Mouse (Mus musculus) heart, embryonic 13.5 days (tissue): ENCODE results near the gene Birc6. TPM values are rescaled to one million over a fixed set of nuclear protein-coding genes. Genes with fewer than 3 reads are reported as not detected.

ENCODE experiments used
- ATAC-seq: fragments of 200-750 bp; cut with Nextera tagmentation; 2 replicates; pipeline ENCODE4 v1.8.0; 2017; ENCODE audit warnings: moderate TSS enrichment; ENCODE audit not compliant: insufficient number of reproducible peaks, low FRiP score, low TSS enrichment; ENCODE audit errors: extremely low read depth
- H3K27ac ChIP-seq: fragments of 300-500 bp; sonication (generic); replicated peaks from 2 replicates; pipeline ENCODE4 v1.5.1; 2015; ENCODE audit warnings: moderate library complexity, mild to moderate bottlenecking, inconsistent platforms
- H3K27me3 ChIP-seq: fragments of 300-500 bp; sonication (generic); replicated peaks from 2 replicates; pipeline ENCODE4 v1.6.1; 2015; ENCODE audit warnings: mild to moderate bottlenecking, inconsistent platforms
- H3K36me3 ChIP-seq: fragments of 300-500 bp; sonication (generic); 2 replicates; pipeline ENCODE4 v1.6.1; 2015; ENCODE audit warnings: mild to moderate bottlenecking, inconsistent platforms
- H3K4me1 ChIP-seq: fragments of 300-500 bp; sonication (generic); 2 replicates; pipeline ENCODE4 v1.6.1; 2015; ENCODE audit warnings: inconsistent platforms
- H3K4me2 ChIP-seq: fragments of 300-500 bp; sonication (generic); 2 replicates; pipeline ENCODE4 v1.6.1; 2015; ENCODE audit warnings: inconsistent platforms, mild to moderate bottlenecking, moderate library complexity
- H3K4me3 ChIP-seq: fragments of 300-500 bp; sonication (generic); 2 replicates; pipeline ENCODE4 v1.5.1; 2015; ENCODE audit warnings: moderate library complexity, mild to moderate bottlenecking, inconsistent platforms
- H3K9ac ChIP-seq: fragments of 300-500 bp; sonication (generic); 2 replicates; pipeline ENCODE4 v1.6.1; 2015; ENCODE audit warnings: inconsistent platforms, mild to moderate bottlenecking, moderate library complexity
- H3K9me3 ChIP-seq: fragments of 300-500 bp; sonication (generic); 2 replicates; pipeline ENCODE4 v1.6.1; 2016; ENCODE audit warnings: inconsistent platforms
- WGBS: fragments of 180-500 bp; shearing (Covaris S2); methylation state at CpG from one replicate; pipeline ENCODE4 v1.1.7; 2015; ENCODE audit warnings: mixed read lengths; 5-methylcytosine and 5-hydroxymethylcytosine counted together
- polyA plus RNA-seq: library from polyadenylated mRNA; unstranded; fragments of >200 nt; fragmentation: Nextera tagmentation; extraction: Ambion mirVana; gene quantifications from 2 replicates; pipeline ENCODE4 v1.2.1, GENCODE M21; 2015

Birc6 gene
- polyA plus RNA-seq, result 51.9 and 58.8 TPM in 2 replicates

GRCm38 (mm10) chr17:74527729-74528607 lies at the start of gene Birc6:
TSS of gene Birc6 (plus strand) at chr17:74528295.
- Histone ChIP-seq H3K4me2 (peak within 1 kb of the TSS; percentile 85), H3K9ac (peak within 1 kb of the TSS; percentile 90), H3K27me3 (no peaks in the 10 kb centered on the region), H3K4me1 (peaks cover 26% of the 10 kb centered on the region), H3K4me3 (peak within 1 kb of the TSS; percentile 99), H3K9me3 (no peaks in the 10 kb centered on the region), H3K27ac (peak within 1 kb of the TSS; percentile 99), H3K36me3 (no peaks in the 10 kb centered on the region)
- WGBS, result under 1% methylated on average over 71 of the region's 71 CpGs
- ATAC-seq, result peak; percentile 98

GRCm38 (mm10) chr17:74480361-74481069 lies 47.6 kb upstream of the Birc6 start:
- Histone ChIP-seq H3K9ac (no peak overlapping the region), H3K4me2 (no peak overlapping the region), H3K27me3 (no peaks in the 10 kb centered on the region; the same call in 1 of the 2 replicates), H3K27ac (no peak overlapping the region), H3K36me3 (no peaks in the 10 kb centered on the region), H3K4me1 (no peaks in the 10 kb centered on the region), H3K4me3 (no peak overlapping the region), H3K9me3 (no peaks in the 10 kb centered on the region)
- WGBS, result 77% methylated on average over 14 of the region's 14 CpGs
- ATAC-seq, result no peak

GRCm38 (mm10) chr17:74489024-74489900 lies 38.8 kb upstream of the Birc6 start, which contains the start of gene Yipf4:
TSS of gene Yipf4 (plus strand) at chr17:74489493.
- H3K9ac ChIP-seq, result peak within 1 kb of the TSS; percentile 97
- peak within 1 kb of the TSS; percentile 99 for H3K4me3 ChIP-seq
- peaks cover 6% of the 10 kb centered on the region for H3K27me3 ChIP-seq
- ATAC-seq, result peak; percentile 98
- no peaks in the 10 kb centered on the region for H3K9me3 ChIP-seq
- H3K4me2 ChIP-seq, result peak within 1 kb of the TSS; percentile 68
- 4% methylated on average over 58 of the region's 58 CpGs for WGBS
- peaks cover 27% of the 10 kb centered on the region for H3K36me3 ChIP-seq
- peaks cover 10% of the 10 kb centered on the region for H3K4me1 ChIP-seq
- peak within 1 kb of the TSS; percentile 93 for H3K27ac ChIP-seq

- H3K9ac ChIP-seq, result peak overlapping the region; percentile 97
- peak overlapping the region; percentile 68 for H3K4me2 ChIP-seq
- peaks cover 33% of the 10 kb centered on the region for H3K36me3 ChIP-seq
- H3K27me3 ChIP-seq, result peaks cover 6% of the 10 kb centered on the region
- H3K27ac ChIP-seq, result peak overlapping the region; percentile 93
- H3K4me1 ChIP-seq, result peaks cover 10% of the 10 kb centered on the region
- no peak for ATAC-seq
- H3K4me3 ChIP-seq, result peak overlapping the region; percentile 99
- 2% methylated on average over 12 of the region's 12 CpGs for WGBS
- no peaks in the 10 kb centered on the region for H3K9me3 ChIP-seq
Observed at GRCm38 (mm10) chr17:74489901-74490220, 38.2 kb upstream of the Birc6 start.

- WGBS, result 92% methylated on average over 3 of the region's 3 CpGs
- Histone ChIP-seq H3K4me1 (peaks cover 10% of the 10 kb centered on the region), H3K36me3 (peaks cover 49% of the 10 kb centered on the region), H3K9ac (no peak overlapping the region), H3K9me3 (no peaks in the 10 kb centered on the region), H3K27ac (no peak overlapping the region), H3K4me3 (peak overlapping the region; percentile 99; the same call in 1 of the 2 replicates), H3K4me2 (peak overlapping the region; percentile 68; the same call in 1 of the 2 replicates), H3K27me3 (peaks cover 6% of the 10 kb centered on the region)
- ATAC-seq, result no peak
Observed at GRCm38 (mm10) chr17:74491565-74491964, 36.5 kb upstream of the Birc6 start.

GRCm38 (mm10) chr17:74500204-74500603 lies 27.9 kb upstream of the Birc6 start:
- H3K4me3 ChIP-seq, result no peak overlapping the region
- WGBS, result 83% methylated on average over 4 of the region's 4 CpGs
- H3K4me2 ChIP-seq, result no peak overlapping the region
- no peak overlapping the region for H3K27ac ChIP-seq
- no peaks in the 10 kb centered on the region for H3K9me3 ChIP-seq
- no peak for ATAC-seq
- no peaks in the 10 kb centered on the region for H3K27me3 ChIP-seq
- peaks cover 54% of the 10 kb centered on the region for H3K36me3 ChIP-seq
- H3K9ac ChIP-seq, result no peak overlapping the region
- no peaks in the 10 kb centered on the region for H3K4me1 ChIP-seq

GRCm38 (mm10) chr17:74501085-74501484 lies 27.0 kb upstream of the Birc6 start:
- H3K27me3 ChIP-seq, result no peaks in the 10 kb centered on the region
- H3K9me3 ChIP-seq, result no peaks in the 10 kb centered on the region
- H3K4me2 ChIP-seq, result no peak overlapping the region
- H3K4me3 ChIP-seq, result no peak overlapping the region
- no peak for ATAC-seq
- peaks cover 45% of the 10 kb centered on the region for H3K36me3 ChIP-seq
- H3K27ac ChIP-seq, result no peak overlapping the region
- no peaks in the 10 kb centered on the region for H3K4me1 ChIP-seq
- no peak overlapping the region for H3K9ac ChIP-seq

- no peaks in the 10 kb centered on the region for H3K9me3 ChIP-seq
- no peak overlapping the region for H3K9ac ChIP-seq
- 0 out of 2 replicates have a peak, but pooled peaks cover 5% of the 10 kb centered on the region for H3K4me1 ChIP-seq
- no peak overlapping the region for H3K4me3 ChIP-seq
- no peak overlapping the region for H3K4me2 ChIP-seq
- no peak overlapping the region for H3K27ac ChIP-seq
- H3K27me3 ChIP-seq, result no peaks in the 10 kb centered on the region
- WGBS, result 37% methylated on average over 2 of the region's 2 CpGs
- no peak for ATAC-seq
- H3K36me3 ChIP-seq, result no peaks in the 10 kb centered on the region
Observed at GRCm38 (mm10) chr17:74507934-74508333, 20.2 kb upstream of the Birc6 start.

GRCm38 (mm10) chr17:74508600-74508999 lies 19.5 kb upstream of the Birc6 start:
- no peak overlapping the region for H3K27ac ChIP-seq
- no peaks in the 10 kb centered on the region for H3K9me3 ChIP-seq
- 73% methylated on average over 3 of the region's 3 CpGs for WGBS
- H3K4me2 ChIP-seq, result no peak overlapping the region
- H3K4me3 ChIP-seq, result no peak overlapping the region
- no peak for ATAC-seq
- no peak overlapping the region for H3K9ac ChIP-seq
- no peaks in the 10 kb centered on the region for H3K27me3 ChIP-seq
- H3K36me3 ChIP-seq, result no peaks in the 10 kb centered on the region
- H3K4me1 ChIP-seq, result 0 out of 2 replicates have a peak, but pooled peaks cover 5% of the 10 kb centered on the region

- Histone ChIP-seq H3K27ac (no peak overlapping the region), H3K9me3 (no peaks in the 10 kb centered on the region), H3K4me3 (no peak overlapping the region), H3K36me3 (no peaks in the 10 kb centered on the region), H3K27me3 (no peaks in the 10 kb centered on the region), H3K4me2 (no peak overlapping the region), H3K9ac (no peak overlapping the region), H3K4me1 (0 out of 2 replicates have a peak, but pooled peaks cover 5% of the 10 kb centered on the region)
- ATAC-seq, result no peak
- 69% methylated on average over 2 of the region's 2 CpGs for WGBS
Observed at GRCm38 (mm10) chr17:74512308-74512707, 15.8 kb upstream of the Birc6 start.
